Mouse (Mus musculus) gonadal fat pad, adult 2 months (tissue): ENCODE measurements around the gene Cpeb3. TPM values are rescaled to one million over a fixed set of nuclear protein-coding genes. Genes with fewer than 3 reads are reported as not detected.
"Not testable (repeated sequence)": the region's sequence is repeated elsewhere in the genome, so short reads cannot be mapped to it uniquely, and the experiment has no call there.

Experiments used
- DNase-seq: peaks from one replicate; pipeline ENCODE4 v3.0.0-alpha.2; 2012; ENCODE audit warnings: low read depth
- polyA plus RNA-seq: library from polyadenylated mRNA; depleted of rRNA; stranded (reverse); fragments of >200 nt; gene quantifications from 2 replicates; pipeline ENCODE4 v1.2.3, GENCODE M21; 2012; rRNA removed

Gene Cpeb3
- 8.0 and 11.9 TPM in 2 replicates for polyA plus RNA-seq

- no peak for DNase-seq
Observed at GRCm38 (mm10) chr19:37208176-37208755, at the start of gene Cpeb3. Cpeb3 (minus strand) TSS chr19:37208601.

- no peak for DNase-seq
Observed at GRCm38 (mm10) chr19:37255321-37255720, 46.9 kb upstream of the Cpeb3 start.

GRCm38 (mm10) chr19:37252104-37252503 lies 43.7 kb upstream of the Cpeb3 start:
- DNase-seq = no peak

- DNase-seq = no peak
Observed at GRCm38 (mm10) chr19:37248199-37248598, 39.8 kb upstream of the Cpeb3 start.

GRCm38 (mm10) chr19:37246859-37247258 lies 38.5 kb upstream of the Cpeb3 start:
- DNase-seq = no peak

- DNase-seq = no peak
Observed at GRCm38 (mm10) chr19:37242707-37243106, 34.3 kb upstream of the Cpeb3 start.

GRCm38 (mm10) chr19:37241201-37241600 lies 32.8 kb upstream of the Cpeb3 start:
- no peak for DNase-seq

GRCm38 (mm10) chr19:37239096-37239495 lies 30.7 kb upstream of the Cpeb3 start:
- no peak for DNase-seq

- DNase-seq = no peak
Observed at GRCm38 (mm10) chr19:37238651-37239050, 30.2 kb upstream of the Cpeb3 start.

GRCm38 (mm10) chr19:37237712-37238437 lies 29.5 kb upstream of the Cpeb3 start:
- DNase-seq = no peak

- DNase-seq = no peak
Observed at GRCm38 (mm10) chr19:37237306-37237705, 28.9 kb upstream of the Cpeb3 start.

GRCm38 (mm10) chr19:37235818-37236217 lies 27.4 kb upstream of the Cpeb3 start:
- DNase-seq = no peak

GRCm38 (mm10) chr19:37233561-37234539 lies 25.4 kb upstream of the Cpeb3 start:
- DNase-seq = no peak

GRCm38 (mm10) chr19:37232598-37232997 lies 24.2 kb upstream of the Cpeb3 start:
- not testable (repeated sequence) for DNase-seq

- no peak for DNase-seq
Observed at GRCm38 (mm10) chr19:37225197-37225862, 16.9 kb upstream of the Cpeb3 start.

GRCm38 (mm10) chr19:37214711-37215110 lies 6.3 kb upstream of the Cpeb3 start:
- no peak for DNase-seq

GRCm38 (mm10) chr19:37211416-37211815 lies 3.0 kb upstream of the Cpeb3 start:
- DNase-seq = no peak

- no peak for DNase-seq
Observed at GRCm38 (mm10) chr19:37210457-37210856, 2.1 kb upstream of the Cpeb3 start.

GRCm38 (mm10) chr19:37209467-37210128 lies 1.2 kb upstream of the Cpeb3 start:
- DNase-seq = no peak

GRCm38 (mm10) chr19:37208986-37209385 lies 585 bp upstream of the Cpeb3 start:
- no peak for DNase-seq
